Mouse (Mus musculus): ENCODE measurements around the gene Gm8020.
"Not testable (repeated sequence)": the region's sequence is repeated elsewhere in the genome, so short reads cannot be mapped to it uniquely, and the experiment has no call there.

Gene Gm8020

GRCm38 (mm10) chr14:42502249-42502648 is at the start of gene Gm8020:
Gene Gm8020, minus strand, starts transcription at chr14:42502349.
- not testable (repeated sequence) for DNase-seq (ENCODE audit: low spot score)

GRCm38 (mm10) chr14:42543170-42543701 is 41.1 kb upstream of the Gm8020 start:
- not testable (repeated sequence) for DNase-seq (ENCODE audit: low spot score)

GRCm38 (mm10) chr14:42542316-42543169 is 40.4 kb upstream of the Gm8020 start:
- not testable (repeated sequence) for DNase-seq (ENCODE audit: low spot score)

- not testable (repeated sequence) for DNase-seq (ENCODE audit: low spot score)
Measured at GRCm38 (mm10) chr14:42524182-42524581, 22.0 kb upstream of the Gm8020 start, which contains the start of gene Gm8024. Gene Gm8024, minus strand, starts transcription at chr14:42524282.

- not testable (repeated sequence) for DNase-seq (ENCODE audit: low spot score)
Measured at GRCm38 (mm10) chr14:42463581-42463980, 38.6 kb downstream of the Gm8020 start, which contains the start of gene Gm8011. Gene Gm8011, plus strand, starts transcription at chr14:42463881.
